Mouse (Mus musculus) myocyte (in vitro differentiated cells): ENCODE measurements around the gene Sbk1.

ENCODE experiments used
- CEBPB ChIP-seq: IDR thresholded peaks from 2 replicates; pipeline ENCODE4 v1.6.1; 2011; ENCODE audit warnings: mild to moderate bottlenecking, moderate library complexity; ENCODE audit not compliant: poor library complexity, insufficient read depth, severe bottlenecking
- E2F4 ChIP-seq: IDR thresholded peaks from one replicate; pipeline ENCODE4 v1.6.1; 2011; ENCODE audit warnings: mild to moderate bottlenecking, control low read depth, moderate library complexity; ENCODE audit not compliant: insufficient read depth
- MAX ChIP-seq: IDR thresholded peaks from one replicate; pipeline ENCODE4 v1.6.1; 2011; ENCODE audit warnings: low read depth, mild to moderate bottlenecking, control low read depth
- MYOD1 ChIP-seq, 3 experiments: IDR thresholded peaks; one replicate each; pipeline ENCODE4 v1.6.1; 2011; ENCODE audit warnings: control low read depth in 2 of 3, low read depth in 2 of 3, mild to moderate bottlenecking in 2 of 3, moderate library complexity in 1 of 3; ENCODE audit not compliant: insufficient read length in 2 of 3, control insufficient read depth in 1 of 3
- MYOG ChIP-seq, 3 experiments: IDR thresholded peaks; one replicate each; pipeline ENCODE4 v1.6.1; 2011; ENCODE audit warnings: control low read depth in 2 of 3, low read depth in 2 of 3, mild to moderate bottlenecking in 2 of 3; ENCODE audit not compliant: insufficient read length in 2 of 3, control insufficient read depth in 1 of 3, insufficient read depth in 1 of 3
- POLR2A ChIP-seq: IDR thresholded peaks from one replicate; pipeline ENCODE4 v1.6.1; 2011; ENCODE audit warnings: low read depth, mild to moderate bottlenecking, control low read depth, moderate library complexity; ENCODE audit not compliant: insufficient read length
- POLR2AphosphoS2 ChIP-seq: IDR thresholded peaks from one replicate; pipeline ENCODE4 v1.6.1; 2011; ENCODE audit warnings: low read depth, control low read depth; ENCODE audit not compliant: insufficient read length
- TCF12 ChIP-seq: IDR thresholded peaks from one replicate; pipeline ENCODE4 v1.6.1; 2011; ENCODE audit warnings: mild to moderate bottlenecking, control low read depth; ENCODE audit not compliant: poor library complexity, insufficient read depth, severe bottlenecking
- TCF3 ChIP-seq: IDR thresholded peaks from one replicate; pipeline ENCODE4 v1.6.1; 2011; ENCODE audit warnings: low read depth, control low read depth; ENCODE audit not compliant: insufficient read length
- USF1 ChIP-seq: IDR thresholded peaks from one replicate; pipeline ENCODE4 v1.6.1; 2011; ENCODE audit warnings: low read depth, mild to moderate bottlenecking, control low read depth, moderate library complexity

DNA sequence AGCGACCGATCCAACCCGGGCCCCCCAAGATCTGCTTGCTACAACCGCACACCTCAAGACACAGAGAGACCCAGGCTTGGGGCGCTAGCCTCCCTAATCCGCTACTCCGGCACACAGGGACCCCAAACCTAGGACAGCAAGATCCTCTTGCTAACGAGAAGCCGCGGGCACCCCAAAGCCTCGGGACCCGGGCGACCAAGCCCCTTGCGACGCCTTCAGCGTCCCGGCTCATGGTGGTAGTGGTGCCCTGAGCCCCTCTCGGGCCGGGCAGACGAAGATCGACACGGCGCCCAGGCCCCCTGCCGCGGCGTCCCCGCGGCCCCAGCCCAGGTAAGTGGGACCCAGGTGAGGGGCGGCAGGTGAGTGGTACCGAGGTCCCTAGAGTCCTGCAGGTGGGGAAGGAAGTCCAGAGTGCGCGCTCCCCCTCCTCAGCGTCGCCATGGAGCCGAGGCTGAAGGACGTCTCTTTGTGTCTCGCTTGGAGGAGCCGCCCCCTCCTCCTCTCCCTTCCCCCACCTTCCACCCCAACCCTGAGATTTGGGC is 422 bp downstream of the Sbk1 start:
- no peak for TF ChIP-seq USF1
- TF ChIP-seq MYOG (IDR thresholded peaks at IDR 0.05; ENCODE audit: control insufficient read depth in 1 of 3, insufficient read depth in 1 of 3, insufficient read length in 2 of 3, low read depth in 2 of 3), result no peak
- no peak for TF ChIP-seq POLR2AphosphoS2
- no peak for TF ChIP-seq TCF12
- TF ChIP-seq MYOD1 (IDR thresholded peaks at IDR 0.05; ENCODE audit: control insufficient read depth in 1 of 3, insufficient read length in 2 of 3, low read depth in 2 of 3), result no peak
- no peak for TF ChIP-seq MAX
- TF ChIP-seq POLR2A, result no peak
- TF ChIP-seq E2F4, result no peak
- no peak for TF ChIP-seq CEBPB
- no peak for TF ChIP-seq TCF3
